Mouse (Mus musculus) thymus, adult 2 months (tissue): ENCODE data around the gene Stat6. TPM values are rescaled to one million over a fixed set of nuclear protein-coding genes. Genes with fewer than 3 reads are reported as not detected.

Experiments
- DNase-seq: peaks from one replicate; pipeline ENCODE4 v3.0.0; 2021
- H3K27ac ChIP-seq: fragments of 200-500 bp; 2 replicates; pipeline ENCODE4 v1.5.1; 2012; ENCODE audit warnings: low read length, control low read depth; ENCODE audit not compliant: control insufficient read depth, insufficient read depth
- H3K27me3 ChIP-seq: fragments of 200-500 bp; 2 replicates; pipeline ENCODE4 v1.6.1; 2012; ENCODE audit warnings: mild to moderate bottlenecking, low read length, moderate library complexity, mixed read lengths; ENCODE audit not compliant: control insufficient read depth, insufficient read depth
- H3K36me3 ChIP-seq: fragments of 200-500 bp; 2 replicates; pipeline ENCODE4 v1.6.1; 2012; ENCODE audit warnings: mild to moderate bottlenecking, low read length, moderate library complexity; ENCODE audit not compliant: control insufficient read depth, insufficient read depth
- H3K4me1 ChIP-seq: fragments of 200-500 bp; replicated peaks from 2 replicates; pipeline ENCODE4 v1.6.1; 2012; ENCODE audit warnings: low read length; ENCODE audit not compliant: control insufficient read depth, insufficient read depth
- H3K4me3 ChIP-seq: fragments of 200-500 bp; 2 replicates; pipeline ENCODE4 v1.5.1; 2012; ENCODE audit warnings: mild to moderate bottlenecking, low read length, control low read depth, moderate library complexity; ENCODE audit not compliant: control insufficient read depth, insufficient read depth
- CTCF ChIP-seq: fragments of 200-500 bp; IDR thresholded peaks from 2 replicates; pipeline ENCODE4 v1.5.1; 2012; ENCODE audit warnings: mild to moderate bottlenecking, control low read depth, low read length, moderate library complexity, borderline replicate concordance; ENCODE audit not compliant: control insufficient read depth, poor library complexity, insufficient read depth; ENCODE audit errors: extremely low read depth
- POLR2A ChIP-seq: fragments of 200-500 bp; IDR thresholded peaks from 2 replicates; pipeline ENCODE4 v1.6.1; 2012; ENCODE audit warnings: mild to moderate bottlenecking, low read length, control low read depth, moderate library complexity; ENCODE audit not compliant: control insufficient read depth, poor library complexity, insufficient read depth; ENCODE audit errors: extremely low read depth
- WGBS: fragments of 180-500 bp; shearing (Covaris S2); methylation state at CpG from one replicate; pipeline ENCODE4 v1.1.7; 2018; 5-methylcytosine and 5-hydroxymethylcytosine counted together
- polyA plus RNA-seq: library from polyadenylated mRNA; depleted of rRNA; stranded (reverse); fragments of >200 nt; gene quantifications from 2 replicates; pipeline ENCODE4 v1.2.3, GENCODE M21; 2012

Gene Stat6
- polyA plus RNA-seq, 1 experiment: 185 TPM

GRCm38 (mm10) chr10:127698966-127699365 lies 56.2 kb downstream of the Stat6 start:
- Histone ChIP-seq H3K4me3 (no peak overlapping the region), H3K36me3 (0 out of 2 replicates have a peak, but pooled peaks cover 8% of the 10 kb centered on the region), H3K27ac (no peak overlapping the region), H3K4me1 (no peaks in the 10 kb centered on the region), H3K27me3 (no peaks in the 10 kb centered on the region)
- no peak for DNase-seq
- WGBS: 98% methylated on average over 7 of the region's 7 CpGs
- TF ChIP-seq CTCF (no peak), POLR2A (no peak)

GRCm38 (mm10) chr10:127703299-127703698 lies 60.5 kb downstream of the Stat6 start:
- Histone ChIP-seq H3K36me3 (0 out of 2 replicates have a peak, but pooled peaks cover 4% of the 10 kb centered on the region), H3K4me3 (no peak overlapping the region), H3K27me3 (no peaks in the 10 kb centered on the region), H3K4me1 (no peaks in the 10 kb centered on the region), H3K27ac (no peak overlapping the region)
- TF ChIP-seq POLR2A: no peak
- WGBS: 70% methylated on average over 4 of the region's 4 CpGs
- no peak for DNase-seq

- TF ChIP-seq CTCF (no peak), POLR2A (no peak)
- 71% methylated on average over 2 of the region's 2 CpGs for WGBS
- Histone ChIP-seq H3K27ac (no peak overlapping the region), H3K27me3 (no peaks in the 10 kb centered on the region), H3K4me1 (no peaks in the 10 kb centered on the region), H3K4me3 (no peak overlapping the region), H3K36me3 (0 out of 2 replicates have a peak, but pooled peaks cover under 1% of the 10 kb centered on the region)
- no peak for DNase-seq
These were observed 61.5 kb downstream of the Stat6 start for GRCm38 (mm10) chr10:127704293-127704692.

GRCm38 (mm10) chr10:127704766-127705220 lies 62.0 kb downstream of the Stat6 start, which contains the start of gene Myo1a:
Myo1a (plus strand) TSS chr10:127705170.
- no peak for DNase-seq
- Histone ChIP-seq H3K4me3 (no peak within 1 kb of the TSS), H3K36me3 (no peaks in the 10 kb centered on the region), H3K27me3 (no peaks in the 10 kb centered on the region), H3K4me1 (no peaks in the 10 kb centered on the region), H3K27ac (no peak within 1 kb of the TSS)
- no peak for TF ChIP-seq POLR2A
- no peak for TF ChIP-seq CTCF
- WGBS: 71% methylated on average over 2 of the region's 2 CpGs

GRCm38 (mm10) chr10:127705783-127706182 lies 63.0 kb downstream of the Stat6 start:
- 71% methylated on average over 4 of the region's 4 CpGs for WGBS
- no peak overlapping the region for H3K27ac ChIP-seq

GRCm38 (mm10) chr10:127707721-127708120 lies 64.9 kb downstream of the Stat6 start:
- Histone ChIP-seq H3K36me3 (no peaks in the 10 kb centered on the region), H3K4me1 (no peaks in the 10 kb centered on the region), H3K27ac (no peak overlapping the region), H3K4me3 (no peak overlapping the region), H3K27me3 (no peaks in the 10 kb centered on the region)
- TF ChIP-seq POLR2A (no peak), CTCF (no peak)
- DNase-seq: no peak
- 90% methylated on average over 7 of the region's 7 CpGs for WGBS

More at GRCm38 (mm10) chr10:127705783-127706182, 63.0 kb downstream of the Stat6 start:
- H3K4me3 ChIP-seq: no peak overlapping the region
- DNase-seq: no peak
- H3K27me3 ChIP-seq: no peaks in the 10 kb centered on the region
- H3K4me1 ChIP-seq: no peaks in the 10 kb centered on the region
- TF ChIP-seq POLR2A (no peak), CTCF (no peak)
- H3K36me3 ChIP-seq: no peaks in the 10 kb centered on the region

- H3K27ac ChIP-seq: no peak overlapping the region
- TF ChIP-seq POLR2A (no peak), CTCF (no peak)
- no peaks in the 10 kb centered on the region for H3K4me1 ChIP-seq
- 85% methylated on average over 3 of the region's 3 CpGs for WGBS
- H3K27me3 ChIP-seq: no peaks in the 10 kb centered on the region
- no peak for DNase-seq
- no peaks in the 10 kb centered on the region for H3K36me3 ChIP-seq
- H3K4me3 ChIP-seq: no peak overlapping the region
These were observed 66.1 kb downstream of the Stat6 start for GRCm38 (mm10) chr10:127708850-127709370.
